Mouse (Mus musculus) heart, embryonic 16.5 days (tissue): ENCODE results near the gene Atp6v0a4. TPM values are rescaled to one million over a fixed set of nuclear protein-coding genes. Genes with fewer than 3 reads are reported as not detected.
A peak's percentile ranks its signal among the peaks of the same experiment; 100 is the strongest.

ENCODE experiments used
- ATAC-seq: fragments of 200-750 bp; cut with Nextera tagmentation; replicated peaks from 2 replicates; pipeline ENCODE4 v1.8.0; 2017; ENCODE audit warnings: moderate number of reproducible peaks; ENCODE audit not compliant: insufficient read depth, low FRiP score; ENCODE audit errors: extremely low read depth
- H3K27ac ChIP-seq: fragments of 300-500 bp; sonication (generic); 2 replicates; pipeline ENCODE4 v1.5.1; 2014; ENCODE audit warnings: mild to moderate bottlenecking, low read length, control low read depth, moderate library complexity
- H3K27me3 ChIP-seq: fragments of 300-500 bp; sonication (generic); 2 replicates; pipeline ENCODE4 v1.6.1; 2014; ENCODE audit warnings: low read length, mixed read lengths; ENCODE audit not compliant: control insufficient read depth, insufficient read depth
- H3K36me3 ChIP-seq: fragments of 300-500 bp; sonication (generic); 2 replicates; pipeline ENCODE4 v1.6.1; 2014; ENCODE audit not compliant: control insufficient read depth, insufficient read depth
- H3K4me1 ChIP-seq: fragments of 300-500 bp; sonication (generic); 2 replicates; pipeline ENCODE4 v1.6.1; 2014; ENCODE audit warnings: low read length, mixed read lengths; ENCODE audit not compliant: control insufficient read depth, insufficient read depth
- H3K4me2 ChIP-seq: fragments of 300-500 bp; sonication (generic); 2 replicates; pipeline ENCODE4 v1.6.1; 2014; ENCODE audit warnings: low read depth, mild to moderate bottlenecking, control low read depth, low read length
- H3K4me3 ChIP-seq: fragments of 300-500 bp; sonication (generic); 2 replicates; pipeline ENCODE4 v1.5.1; 2014; ENCODE audit warnings: mild to moderate bottlenecking, control low read depth, low read length
- H3K9ac ChIP-seq: fragments of 300-500 bp; sonication (generic); 2 replicates; pipeline ENCODE4 v1.6.1; 2014; ENCODE audit warnings: low read length, control low read depth
- H3K9me3 ChIP-seq: fragments of 300-500 bp; sonication (generic); replicated peaks from 2 replicates; pipeline ENCODE4 v1.6.1; 2016; ENCODE audit warnings: low read length; ENCODE audit not compliant: control insufficient read depth
- WGBS: fragments of 180-500 bp; shearing (Covaris S2); extraction: QIAGEN DNeasy Blood & Tissue Kit; methylation state at CpG from one replicate; pipeline ENCODE4 v1.1.7; 2014; 5-methylcytosine and 5-hydroxymethylcytosine counted together
- polyA plus RNA-seq: library from polyadenylated mRNA; unstranded; fragments of >200 nt; fragmentation: Nextera tagmentation; extraction: Ambion mirVana; gene quantifications from 2 replicates; pipeline ENCODE4 v1.2.1, GENCODE M21; 2015

Gene Atp6v0a4
- polyA plus RNA-seq, 1 experiment from 2014 or later = 1.5 TPM

DNA sequence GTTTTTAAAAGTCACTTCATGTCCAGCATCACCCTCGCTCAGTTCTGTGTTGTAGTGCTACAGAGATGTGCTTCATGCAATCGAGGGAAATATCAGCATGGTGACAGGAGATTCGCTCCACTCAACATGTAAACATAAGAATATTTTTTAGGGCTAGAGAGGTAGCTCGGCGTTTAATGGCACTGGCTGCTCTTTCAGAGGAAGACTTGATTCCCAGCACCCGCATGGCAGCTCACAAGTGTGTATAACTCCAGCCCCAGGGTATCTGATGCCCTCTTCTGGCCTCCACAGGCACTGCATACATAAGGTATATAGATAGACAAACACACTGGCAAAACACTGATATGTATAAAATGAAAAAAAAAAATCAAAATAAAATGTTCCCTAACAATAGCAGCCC, 74.8 kb downstream of the Atp6v0a4 start:
- H3K27me3 ChIP-seq = no peaks in the 10 kb centered on the region
- no peaks in the 10 kb centered on the region; the same call in 1 of the 2 replicates for H3K9me3 ChIP-seq
- H3K9ac ChIP-seq = no peak overlapping the region
- H3K36me3 ChIP-seq = no peaks in the 10 kb centered on the region
- 90% methylated on average over 6 of the region's 6 CpGs for WGBS
- H3K4me2 ChIP-seq = no peak overlapping the region
- no peaks in the 10 kb centered on the region for H3K4me1 ChIP-seq
- no peak for ATAC-seq
- H3K4me3 ChIP-seq = no peak overlapping the region
- H3K27ac ChIP-seq = no peak overlapping the region; the same call in 1 of the 2 replicates

DNA sequence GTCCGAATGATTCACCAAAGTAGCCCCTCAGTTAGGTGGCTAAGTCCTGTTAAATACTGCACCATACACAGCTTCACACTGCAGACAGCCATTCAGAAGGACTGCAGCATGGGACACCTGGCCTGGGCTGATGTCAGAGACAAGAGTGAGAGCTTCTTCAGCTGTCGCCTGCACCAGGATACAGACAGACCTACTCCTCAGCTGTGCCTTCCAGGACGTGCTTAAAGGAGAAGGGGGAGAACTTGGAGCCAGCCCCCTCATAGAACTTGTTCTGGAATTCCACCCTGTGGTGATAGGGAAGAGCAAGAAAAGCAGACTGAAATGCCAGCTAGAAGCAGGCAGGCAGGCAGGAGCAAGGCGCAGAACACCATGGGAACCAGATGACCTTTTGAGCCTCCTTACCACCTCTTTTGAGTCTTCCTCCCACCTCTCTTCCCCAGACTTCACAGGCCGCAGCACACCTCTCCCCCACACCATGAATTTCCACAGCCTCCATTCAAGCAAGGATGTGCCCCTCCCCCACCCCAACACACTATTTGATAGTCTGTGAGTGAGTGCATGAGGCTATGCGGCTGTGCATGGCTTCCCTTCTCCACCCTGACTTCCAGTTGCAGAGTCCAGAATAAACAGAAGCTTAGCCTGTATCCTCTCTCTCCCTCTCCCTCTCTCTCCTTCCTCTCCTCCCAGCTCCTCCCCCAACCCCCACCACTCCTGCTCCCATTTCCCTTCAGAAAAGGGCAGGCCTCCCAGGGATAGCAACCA, 75.4 kb downstream of the Atp6v0a4 start:
- peak overlapping the region; percentile 65 for H3K27ac ChIP-seq
- 34% methylated on average over 6 of the region's 6 CpGs for WGBS
- peak; percentile 70 for ATAC-seq

DNA sequence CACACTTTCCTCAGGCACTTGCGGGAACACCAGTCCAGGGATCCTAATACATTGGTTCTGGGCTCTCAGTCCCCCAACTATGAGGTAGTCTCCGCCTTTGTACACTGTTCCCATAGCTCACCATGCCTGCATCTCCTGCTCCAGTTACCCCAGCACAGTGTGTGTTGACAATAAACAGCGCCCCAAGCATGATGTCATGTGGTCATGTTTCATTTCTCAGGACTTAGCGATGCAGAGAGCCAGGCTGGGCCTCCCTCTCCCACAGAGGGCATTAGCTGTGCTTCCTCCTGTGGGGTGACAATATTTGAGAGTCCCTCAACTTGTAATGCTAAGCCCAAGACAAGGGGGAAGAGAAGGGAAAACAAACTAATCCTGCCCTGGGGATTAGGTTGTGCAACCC, 76.4 kb downstream of the Atp6v0a4 start:
- Histone ChIP-seq H3K4me3 (no peak overlapping the region), H3K4me1 (no peaks in the 10 kb centered on the region), H3K9me3 (no peaks in the 10 kb centered on the region; the same call in 1 of the 2 replicates), H3K4me2 (no peak overlapping the region), H3K9ac (no peak overlapping the region), H3K27me3 (no peaks in the 10 kb centered on the region), H3K27ac (no peak overlapping the region), H3K36me3 (no peaks in the 10 kb centered on the region)
- WGBS = 70% methylated on average over 4 of the region's 4 CpGs
- no peak for ATAC-seq

More for the DNA sequence above, 75.4 kb downstream of the Atp6v0a4 start:
- Histone ChIP-seq H3K9ac (no peak overlapping the region), H3K4me2 (no peak overlapping the region), H3K4me1 (no peaks in the 10 kb centered on the region), H3K9me3 (no peaks in the 10 kb centered on the region; the same call in 1 of the 2 replicates), H3K27me3 (no peaks in the 10 kb centered on the region), H3K4me3 (no peak overlapping the region), H3K36me3 (no peaks in the 10 kb centered on the region)

DNA sequence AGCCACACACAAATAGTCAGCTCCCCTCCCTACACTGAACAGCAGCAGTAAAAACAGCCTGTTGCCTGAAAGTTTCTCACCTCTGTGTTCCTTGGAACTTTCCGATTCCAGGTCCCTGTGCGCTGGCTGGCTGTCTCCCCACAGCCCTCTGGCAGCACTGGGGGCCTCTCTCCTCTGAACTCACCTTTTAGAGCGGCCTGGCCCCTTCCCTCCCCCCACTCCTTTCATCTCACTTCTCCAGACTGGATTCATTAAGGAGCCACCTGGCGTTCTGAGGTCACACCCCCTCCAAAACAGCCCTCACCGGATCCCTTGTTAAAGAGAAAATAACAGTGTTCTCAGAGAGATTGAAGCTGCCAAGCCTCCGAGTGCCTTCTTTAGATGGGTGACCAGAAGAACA, 77.5 kb downstream of the Atp6v0a4 start, which contains the start of gene Svopl:
Gene Svopl (minus strand): TSS at position 159 of the 400 bp plus-strand sequence.
- Histone ChIP-seq H3K4me2 (no peak within 1 kb of the TSS), H3K36me3 (no peaks in the 10 kb centered on the region), H3K4me1 (no peaks in the 10 kb centered on the region), H3K9ac (no peak within 1 kb of the TSS), H3K27ac (no peak within 1 kb of the TSS), H3K27me3 (no peaks in the 10 kb centered on the region), H3K4me3 (no peak within 1 kb of the TSS), H3K9me3 (no peaks in the 10 kb centered on the region; the same call in 1 of the 2 replicates)
- ATAC-seq = no peak
- 33% methylated on average over 6 of the region's 6 CpGs for WGBS

DNA sequence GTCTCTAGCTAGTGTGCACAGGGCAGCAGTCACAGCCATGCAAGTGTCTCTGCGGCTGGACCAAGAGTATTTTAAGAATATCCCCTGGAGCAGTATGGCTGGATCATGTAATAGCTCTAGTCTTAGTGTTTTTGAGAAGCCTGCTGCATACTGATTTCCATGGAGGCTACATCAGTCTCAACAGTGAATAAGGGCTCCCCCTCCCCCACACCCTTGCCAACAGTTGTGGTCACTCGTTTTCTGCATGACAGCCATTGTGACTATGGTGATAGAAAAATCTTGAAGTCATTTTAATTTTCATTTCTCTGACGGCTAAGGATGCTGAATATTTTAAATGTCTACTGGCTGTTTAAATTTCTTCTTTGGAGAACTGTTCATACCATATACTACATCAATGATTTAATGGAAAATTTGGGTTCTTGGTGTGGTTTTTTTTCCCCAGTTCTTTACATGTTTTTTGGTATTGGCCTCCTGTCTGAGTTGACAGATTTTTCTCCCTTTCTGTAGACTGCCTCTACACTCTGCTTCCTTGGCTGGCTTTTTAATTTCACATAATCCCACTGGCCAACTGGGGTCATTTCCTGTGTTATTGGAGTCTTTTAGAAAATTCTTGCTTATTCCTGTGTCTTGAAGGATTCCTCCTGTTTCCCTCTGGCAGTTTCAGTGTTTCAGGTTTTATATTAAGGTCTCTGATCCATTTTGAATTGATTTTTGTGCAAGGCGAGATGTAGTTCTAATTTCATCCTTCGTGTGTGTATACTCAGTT, 91.4 kb downstream of the Atp6v0a4 start:
- no peak overlapping the region for H3K4me3 ChIP-seq
- H3K9me3 ChIP-seq = no peaks in the 10 kb centered on the region
- no peak for ATAC-seq
- no peaks in the 10 kb centered on the region for H3K36me3 ChIP-seq
- 0 out of 2 replicates have a peak, but pooled peaks cover 2% of the 10 kb centered on the region for H3K4me1 ChIP-seq
- H3K27ac ChIP-seq = no peak overlapping the region
- whole genome bisulfite sequencing = 69% methylated on average over 5 of the region's 5 CpGs
- H3K4me2 ChIP-seq = no peak overlapping the region
- no peaks in the 10 kb centered on the region for H3K27me3 ChIP-seq
- H3K9ac ChIP-seq = no peak overlapping the region

DNA sequence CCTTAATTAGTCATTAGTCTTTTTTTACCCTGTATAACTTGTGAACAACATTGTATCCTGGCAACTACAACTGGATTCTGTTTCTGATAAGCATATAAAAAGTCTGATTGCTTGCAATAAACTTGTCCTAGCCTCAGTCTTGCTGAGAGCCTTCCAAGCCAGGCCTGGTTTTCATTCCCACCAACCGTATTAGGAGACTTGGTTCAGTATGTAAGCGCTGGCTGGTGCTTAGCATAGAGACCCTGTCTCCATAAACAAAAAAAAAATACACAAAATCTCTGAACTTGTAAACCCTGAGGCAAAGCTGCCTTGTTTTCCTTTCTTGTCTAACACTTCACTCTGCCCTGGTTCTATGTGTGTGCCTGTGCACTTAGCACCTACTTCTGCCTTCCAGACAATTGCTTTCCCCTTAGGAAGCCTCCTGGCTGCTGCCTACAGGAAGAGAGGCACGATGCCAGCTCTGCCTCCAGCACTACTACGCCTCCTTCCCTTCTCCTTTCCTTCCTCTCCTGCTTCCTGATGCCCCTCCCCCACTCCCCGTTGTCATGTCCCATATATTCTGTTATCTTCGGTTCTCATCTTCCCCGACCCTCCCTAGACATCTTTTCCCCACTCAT, 92.4 kb downstream of the Atp6v0a4 start:
- 37% methylated on average over 7 of the region's 7 CpGs for WGBS
- no peak for ATAC-seq
- Histone ChIP-seq H3K36me3 (no peaks in the 10 kb centered on the region), H3K9ac (no peak overlapping the region), H3K9me3 (no peaks in the 10 kb centered on the region), H3K4me3 (no peak overlapping the region), H3K27me3 (no peaks in the 10 kb centered on the region), H3K27ac (no peak overlapping the region), H3K4me1 (0 out of 2 replicates have a peak, but pooled peaks cover 2% of the 10 kb centered on the region), H3K4me2 (no peak overlapping the region)

GRCm38 (mm10) chr6:38028205-38028604, 96.2 kb downstream of the Atp6v0a4 start:
- Histone ChIP-seq H3K4me2 (no peak overlapping the region), H3K4me3 (no peak overlapping the region), H3K4me1 (0 out of 2 replicates have a peak, but pooled peaks cover 2% of the 10 kb centered on the region), H3K27me3 (no peaks in the 10 kb centered on the region), H3K9ac (no peak overlapping the region), H3K9me3 (no peaks in the 10 kb centered on the region), H3K36me3 (no peaks in the 10 kb centered on the region), H3K27ac (no peak overlapping the region)
- WGBS = 54% methylated on average over 2 of the region's 2 CpGs
- ATAC-seq = no peak

DNA sequence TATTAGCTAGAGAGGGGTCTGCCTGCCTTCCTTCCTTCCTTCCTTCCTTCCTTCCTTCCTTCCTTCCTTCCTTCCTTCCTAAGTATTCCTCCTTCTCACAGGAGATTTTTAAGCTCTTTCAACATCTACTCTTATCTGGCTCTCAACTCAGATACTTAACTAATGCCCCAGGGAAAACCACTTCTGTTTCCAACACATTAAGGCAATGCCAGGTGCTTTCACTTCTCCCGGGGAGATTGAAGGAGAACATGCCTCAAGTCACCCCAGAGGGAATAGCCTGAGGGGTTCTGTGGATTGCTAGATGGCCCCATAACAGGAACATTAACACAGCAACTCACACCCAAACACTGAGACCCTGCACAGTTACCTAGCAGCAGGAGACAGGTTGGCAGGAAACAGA, 96.6 kb downstream of the Atp6v0a4 start:
- 35% methylated on average over 1 of the region's 1 CpGs for WGBS
- no peak overlapping the region for H3K27ac ChIP-seq

More for the DNA sequence above, 96.6 kb downstream of the Atp6v0a4 start:
- Histone ChIP-seq H3K4me3 (no peak overlapping the region), H3K4me1 (0 out of 2 replicates have a peak, but pooled peaks cover 2% of the 10 kb centered on the region), H3K9ac (no peak overlapping the region), H3K36me3 (no peaks in the 10 kb centered on the region), H3K27me3 (no peaks in the 10 kb centered on the region), H3K4me2 (no peak overlapping the region), H3K9me3 (no peaks in the 10 kb centered on the region)
- ATAC-seq = no peak
